ENCODE assay signal across 33 mouse cellular contexts in the genomic region with DNA sequence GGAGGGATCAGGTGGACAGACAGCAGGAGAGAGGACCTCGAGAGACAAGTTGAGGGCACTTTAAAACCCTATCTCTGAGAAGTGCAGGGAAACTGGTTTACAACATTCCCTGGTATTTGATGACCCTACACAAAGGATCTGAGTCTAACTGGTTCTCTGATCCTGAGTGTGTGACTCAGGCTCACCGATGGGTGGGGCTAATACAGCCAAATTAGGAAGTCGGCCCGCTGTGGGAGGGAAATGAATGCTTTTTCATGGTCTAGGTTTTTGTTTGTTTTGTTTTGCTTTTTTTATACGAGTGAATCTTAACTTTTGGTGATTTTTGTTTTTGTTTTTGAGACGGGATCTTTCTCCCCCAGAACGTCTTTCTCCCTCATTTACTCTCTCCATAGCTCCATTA. TPM values are rescaled to one million over a fixed set of nuclear protein-coding genes. Genes with fewer than 3 reads are reported as not detected.
DNase-seq lines count a peak whose midpoint lies in the region; ATAC-seq and TF ChIP-seq lines count a peak whose summit lies in the region.
"Had no signal": no experiment of that assay in that cellular context is flagged by ENCODE, and none has a peak within 500 bp of the region (broad histone marks: within the 10 kb centered on the region; RNA-seq: fewer than 3 reads in every experiment).

No protein-coding gene starts in this region.

- ATAC-seq in monocyte, adult 5-6 weeks (replicated peaks; ENCODE audit: insufficient number of reproducible peaks, low FRiP score, low TSS enrichment, poor library complexity, severe bottlenecking), result 0 out of 2 replicates have a peak, but pooled peaks have one; percentile 55
- ATAC-seq: forebrain, embryonic 13.5 days had no signal

- H3K36me3 ChIP-seq in ES-E14 (ENCODE audit: control insufficient read depth, insufficient read depth, low read length, poor library complexity, severe bottlenecking), result no peaks in the 10 kb centered on the region
- H3K36me3 ChIP-seq: heart, embryonic 13.5 days; limb, embryonic 10.5 days; limb, embryonic 15.5 days; midbrain, embryonic 12.5 days; stomach, embryonic 15.5 days had no signal

- H3K9ac ChIP-seq in ES-E14 (ENCODE audit: insufficient read depth, low read depth, low read length, poor library complexity, severe bottlenecking), result no peak overlapping the region
- H3K9ac ChIP-seq: forebrain, embryonic 13.5 days; heart, embryonic 13.5 days; hindbrain, embryonic 14.5 days; limb, embryonic 15.5 days; liver, embryonic 14.5 days; lung, embryonic 14.5 days; midbrain, embryonic 12.5 days; stomach, embryonic 15.5 days had no signal

- no peaks in the 10 kb centered on the region for H3K9me3 ChIP-seq in ES-E14 (ENCODE audit: control insufficient read depth, insufficient read depth, low read depth, low read length)
- H3K9me3 ChIP-seq: forebrain, embryonic 13.5 days; heart, embryonic 13.5 days; limb, embryonic 10.5 days; limb, embryonic 15.5 days; midbrain, embryonic 12.5 days; stomach, embryonic 15.5 days had no signal

- no peak overlapping the region for H3K27ac ChIP-seq in ES-E14 (ENCODE audit: insufficient read depth, low read depth, low read length, poor library complexity, severe bottlenecking)
- H3K27ac ChIP-seq: forebrain, embryonic 13.5 days; heart, adult 2 months; heart, embryonic 13.5 days; hindbrain, embryonic 14.5 days; kidney, postnatal 0 days; limb, embryonic 10.5 days; limb, embryonic 15.5 days; liver, embryonic 14.5 days; midbrain, embryonic 12.5 days; stomach, embryonic 15.5 days had no signal

- H3K4me1 ChIP-seq in ES-E14 (ENCODE audit: control insufficient read depth in 2 of 2, insufficient read depth in 2 of 2, low read length in 2 of 2, poor library complexity in 1 of 2), result peaks cover 0 to 2% of the 10 kb centered on the region in 2 experiments; a peak in 1 of 4 replicates
- H3K4me1 ChIP-seq: limb, embryonic 10.5 days; limb, embryonic 15.5 days; midbrain, embryonic 12.5 days; stomach, embryonic 15.5 days had no signal

- no peak overlapping the region for H3K4me3 ChIP-seq in ES-E14 (ENCODE audit: insufficient read depth in 1 of 2, low read depth in 1 of 2, low read length in 2 of 2, poor library complexity in 1 of 2, severe bottlenecking in 1 of 2)
- H3K4me3 ChIP-seq: forebrain, embryonic 13.5 days; heart, adult 2 months; heart, embryonic 13.5 days; limb, embryonic 10.5 days; limb, embryonic 15.5 days; megakaryocyte, embryonic 14.5 days; midbrain, embryonic 12.5 days; stomach, embryonic 15.5 days had no signal

- in situ Hi-C loops in ES-E14 (cut with MboI; ENCODE audit: low sequenced_read_pairs in 2 of 2, unreplicated experiment in 2 of 2), result no loop called here

- DNase-seq in 416B (ENCODE audit: low read depth) (peak; percentile 82), ES-E14 (ENCODE audit: low read depth, low spot score) (no peak), R1 (ENCODE audit: low read depth, low spot score) (peak; percentile 74)
- DNase-seq in cerebellum, postnatal 14 days, result no peak
- no peak for DNase-seq in right cerebral cortex, postnatal 36 days (ENCODE audit: low spot score in 2 of 2)
- DNase-seq in cerebellum, adult 9-10 months, result no peak
- DNase-seq: adrenal gland, postnatal 25 days; cerebellum, adult 11-12 months; cerebellum, postnatal 25 days; gastrocnemius, postnatal 14 days; heart, adult 2 months; heart, postnatal 10 days; kidney, adult 18-20 months; kidney, postnatal 4 days; layer of hippocampus, postnatal 36 days; lung, embryonic 14.5 days; lung, postnatal 14 days; retina, postnatal 1 day; right cerebral cortex, postnatal 14 days; thymus, postnatal 14 days had no signal

TF ChIP-seq in ES-E14, 5 proteins besides CTCF, POLR2A, EP300 and RAD21:
- TF ChIP-seq HCFC1 (IDR thresholded peaks at IDR 0.05; ENCODE audit: borderline replicate concordance, insufficient read depth, low read length) (no peak), MAFK (IDR thresholded peaks at IDR 0.05; ENCODE audit: insufficient read depth, low read depth, low read length) (0 out of 2 replicates have a peak, but pooled peaks have one; percentile 1)
TF ChIP-seq in ES-E14: peak in this region for 1.

RNA-seq across cellular contexts. Expression of a gene that starts 6.7 kb away (rescaled TPM):
- 1.9 and 2.1 TPM in 2 replicates for total RNA-seq in ES-E14 (2012; rRNA removed)
- total RNA-seq in monocyte, adult 5-6 weeks (2017), result 2.1 to 4.9 TPM (median 3.3 TPM) in 3 replicates

RNA-seq across cellular contexts. Expression of a gene that starts 16.4 kb away (rescaled TPM):
- 27.0 and 32.3 TPM in 2 replicates for total RNA-seq in ES-E14 (2012; rRNA removed)
- 9.4 to 20.7 TPM (median 11.8 TPM) in 3 replicates for total RNA-seq in monocyte, adult 5-6 weeks (2017)

RNA-seq across cellular contexts. Expression of a gene that starts 51.1 kb away (rescaled TPM):
- 164 and 277 TPM in 2 replicates for total RNA-seq in ES-E14 (2012; rRNA removed)
- 0.49 TPM in 1 of 3 replicates, not detected in the others for total RNA-seq in monocyte, adult 5-6 weeks (2017)
- total RNA-seq: adrenal gland, adult 18-20 months; adrenal gland, postnatal 25 days; hematopoietic stem cell, adult 5-6 weeks had no signal

Comparison
In these comparisons a context has a peak if more than half of its experiments do, and no peak if none do; other contexts are left out.
1. DNase-seq: peak in 416B (single experiment) and R1 (single experiment); none in ES-E14 (single experiment), cerebellum, postnatal 14 days (0 of 2), right cerebral cortex, postnatal 36 days (0 of 2) and cerebellum, adult 9-10 months (single experiment).
2. RNA of a gene that starts 51.1 kb away (total RNA-seq): 164 to 277 TPM in ES-E14; 0.49 TPM in monocyte, adult 5-6 weeks; every median in the first group is over 100 times any median in the second.